Mouse (Mus musculus) neural tube, embryonic 12.5 days (tissue): ENCODE measurements around the gene Arf4. TPM values are rescaled to one million over a fixed set of nuclear protein-coding genes. Genes with fewer than 3 reads are reported as not detected.

Experiments used
- ATAC-seq: fragments of 200-750 bp; cut with Nextera tagmentation; 2 replicates; pipeline ENCODE4 v1.8.0; 2017; ENCODE audit warnings: low read depth, mild to moderate bottlenecking, moderate TSS enrichment, moderate library complexity; ENCODE audit not compliant: low FRiP score
- H3K27ac ChIP-seq: fragments of 300-500 bp; sonication (generic); 2 replicates; pipeline ENCODE4 v1.5.1; 2016
- H3K27me3 ChIP-seq: fragments of 300-500 bp; sonication (generic); replicated peaks from 2 replicates; pipeline ENCODE4 v1.6.1; 2016; ENCODE audit warnings: mild to moderate bottlenecking
- H3K36me3 ChIP-seq: fragments of 300-500 bp; sonication (generic); 2 replicates; pipeline ENCODE4 v1.6.1; 2016; ENCODE audit warnings: mild to moderate bottlenecking
- H3K4me1 ChIP-seq: fragments of 300-500 bp; sonication (generic); 2 replicates; pipeline ENCODE4 v1.6.1; 2016
- H3K4me2 ChIP-seq: fragments of 300-500 bp; sonication (generic); replicated peaks from 2 replicates; pipeline ENCODE4 v1.6.1; 2016; ENCODE audit warnings: mild to moderate bottlenecking
- H3K4me3 ChIP-seq: fragments of 300-500 bp; sonication (generic); 2 replicates; pipeline ENCODE4 v1.5.1; 2016
- H3K9ac ChIP-seq: fragments of 300-500 bp; sonication (generic); 2 replicates; pipeline ENCODE4 v1.6.1; 2016; ENCODE audit warnings: mild to moderate bottlenecking
- H3K9me3 ChIP-seq: fragments of 300-500 bp; sonication (generic); 2 replicates; pipeline ENCODE4 v1.6.1; 2016; ENCODE audit warnings: mild to moderate bottlenecking
- WGBS: fragments of 180-500 bp; shearing (Covaris S2); methylation state at CpG from one replicate; pipeline ENCODE4 v1.1.7; 2016; 5-methylcytosine and 5-hydroxymethylcytosine counted together
- polyA plus RNA-seq: library from polyadenylated mRNA; unstranded; fragments of >200 nt; fragmentation: Nextera tagmentation; extraction: Ambion mirVana; gene quantifications from 2 replicates; pipeline ENCODE4 v1.2.1, GENCODE M21; 2016

Arf4 gene
- polyA plus RNA-seq, 1 experiment from 2014 or later: 596 TPM

- H3K4me1 ChIP-seq: peaks cover 14% of the 10 kb centered on the region
- H3K4me3 ChIP-seq: peak overlapping the region; percentile 78
- H3K36me3 ChIP-seq: no peaks in the 10 kb centered on the region
- H3K9ac ChIP-seq: peak overlapping the region; percentile 90
- under 1% methylated on average over 16 of the region's 16 CpGs for WGBS
- no peaks in the 10 kb centered on the region for H3K9me3 ChIP-seq
- H3K27me3 ChIP-seq: no peaks in the 10 kb centered on the region
- peak; percentile 45 for ATAC-seq
- H3K27ac ChIP-seq: peak overlapping the region; percentile 94
- peak overlapping the region; percentile 83 for H3K4me2 ChIP-seq
Observed at GRCm38 (mm10) chr14:26638708-26639084, 822 bp downstream of the Arf4 start.

- 2% methylated on average over 11 of the region's 11 CpGs for WGBS
Observed at GRCm38 (mm10) chr14:26639251-26639650, 1.4 kb downstream of the Arf4 start.

GRCm38 (mm10) chr14:26639961-26640360, 2.1 kb downstream of the Arf4 start:
- ATAC-seq: no peak
- Histone ChIP-seq H3K27ac (no peak overlapping the region), H3K9ac (peak overlapping the region; percentile 90), H3K4me3 (peak overlapping the region; percentile 78), H3K36me3 (no peaks in the 10 kb centered on the region), H3K4me2 (peak overlapping the region; percentile 83), H3K4me1 (peaks cover 14% of the 10 kb centered on the region), H3K27me3 (no peaks in the 10 kb centered on the region), H3K9me3 (no peaks in the 10 kb centered on the region)
- WGBS: 56% methylated on average over 2 of the region's 2 CpGs

More at GRCm38 (mm10) chr14:26639251-26639650, 1.4 kb downstream of the Arf4 start:
- H3K27me3 ChIP-seq: no peaks in the 10 kb centered on the region
- H3K9ac ChIP-seq: peak overlapping the region; percentile 90
- H3K4me1 ChIP-seq: peaks cover 14% of the 10 kb centered on the region
- H3K27ac ChIP-seq: 0 out of 2 replicates have a peak overlapping the region, but pooled peaks have one; percentile 10
- H3K36me3 ChIP-seq: no peaks in the 10 kb centered on the region
- H3K4me3 ChIP-seq: peak overlapping the region; percentile 78
- H3K4me2 ChIP-seq: peak overlapping the region; percentile 83
- no peak for ATAC-seq
- no peaks in the 10 kb centered on the region for H3K9me3 ChIP-seq

DNA sequence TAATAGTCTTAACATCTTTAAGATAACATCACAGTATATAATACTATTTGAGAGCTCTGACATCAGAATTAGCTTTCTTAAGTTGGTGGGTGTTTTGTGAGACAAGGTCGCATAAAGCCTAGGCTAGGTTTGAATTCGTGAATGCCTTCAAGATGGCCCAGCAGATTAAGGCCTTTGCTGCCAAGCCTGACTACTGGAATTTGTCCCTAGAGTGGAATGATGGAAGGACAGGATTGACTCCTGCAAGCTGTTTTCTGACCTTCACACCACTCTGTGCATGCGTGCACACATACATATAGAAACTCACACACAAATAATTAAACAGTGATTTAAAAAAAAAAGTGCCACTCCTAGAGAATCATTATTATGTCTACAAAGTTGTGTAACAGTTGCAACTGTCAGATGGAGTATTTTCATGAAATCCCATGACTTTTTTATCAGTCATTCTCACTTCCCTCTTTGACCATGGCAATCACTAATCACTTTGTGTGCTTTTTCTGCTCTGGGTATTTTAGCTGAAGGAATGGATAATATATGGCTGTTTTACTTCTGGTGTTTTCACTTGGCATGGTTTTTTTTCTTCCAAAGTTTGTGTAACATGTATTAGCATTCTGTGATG, 5.2 kb downstream of the Arf4 start:
- H3K36me3 ChIP-seq: peaks cover 7% of the 10 kb centered on the region
- H3K4me2 ChIP-seq: no peak overlapping the region
- peaks cover 19% of the 10 kb centered on the region for H3K4me1 ChIP-seq
- no peak overlapping the region for H3K9ac ChIP-seq
- WGBS: 84% methylated on average over 3 of the region's 3 CpGs
- H3K27me3 ChIP-seq: no peaks in the 10 kb centered on the region
- H3K27ac ChIP-seq: no peak overlapping the region
- ATAC-seq: no peak
- H3K9me3 ChIP-seq: no peaks in the 10 kb centered on the region
- no peak overlapping the region for H3K4me3 ChIP-seq

DNA sequence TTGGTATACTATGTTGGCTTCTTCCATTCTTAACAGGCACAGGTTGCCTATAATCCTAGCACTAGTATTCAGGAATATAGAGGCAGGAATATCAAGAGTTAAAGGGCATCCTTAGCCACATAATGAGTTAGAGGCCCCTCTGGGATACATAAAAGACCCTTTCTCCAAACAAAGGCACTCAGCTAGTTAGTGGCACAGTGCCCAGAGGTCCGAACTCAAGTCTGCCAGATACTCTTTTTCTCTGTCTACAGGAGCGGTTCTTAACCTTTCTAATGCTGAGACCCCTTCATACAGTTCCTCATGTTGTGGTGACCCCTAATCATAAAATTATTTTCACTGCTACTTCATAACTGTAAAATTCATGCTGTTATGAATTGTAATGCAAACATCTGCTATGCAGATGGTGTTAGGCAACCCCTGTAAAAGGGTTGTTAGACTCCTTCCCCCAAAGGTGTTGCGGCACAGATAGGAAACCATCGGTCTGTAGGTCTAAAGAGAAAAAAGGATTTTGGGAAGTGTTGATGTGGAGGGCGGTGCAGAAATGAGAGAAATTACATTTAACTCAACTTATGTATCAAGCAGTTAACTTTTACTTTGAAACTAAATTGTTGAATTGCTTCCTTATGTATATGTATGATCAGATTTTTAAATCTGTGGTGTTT, 8.2 kb downstream of the Arf4 start:
- H3K27ac ChIP-seq: no peak overlapping the region
- ATAC-seq: 0 out of 2 replicates have a peak, but pooled peaks have one; percentile 33
- H3K4me3 ChIP-seq: no peak overlapping the region
- peaks cover 8% of the 10 kb centered on the region for H3K4me1 ChIP-seq
- H3K27me3 ChIP-seq: no peaks in the 10 kb centered on the region
- H3K9ac ChIP-seq: no peak overlapping the region
- 54% methylated on average over 5 of the region's 5 CpGs for WGBS
- peak overlapping the region; percentile 27 for H3K4me2 ChIP-seq
- no peaks in the 10 kb centered on the region for H3K9me3 ChIP-seq
- peaks cover 11% of the 10 kb centered on the region for H3K36me3 ChIP-seq

GRCm38 (mm10) chr14:26647811-26648210, 9.9 kb downstream of the Arf4 start:
- peaks cover 12% of the 10 kb centered on the region for H3K36me3 ChIP-seq
- H3K27me3 ChIP-seq: no peaks in the 10 kb centered on the region
- H3K4me2 ChIP-seq: no peak overlapping the region
- peaks cover 8% of the 10 kb centered on the region for H3K4me1 ChIP-seq
- no peak overlapping the region for H3K27ac ChIP-seq
- no peak overlapping the region for H3K9ac ChIP-seq
- H3K9me3 ChIP-seq: no peaks in the 10 kb centered on the region
- no peak for ATAC-seq
- no peak overlapping the region for H3K4me3 ChIP-seq
- WGBS: 79% methylated on average over 2 of the region's 2 CpGs

GRCm38 (mm10) chr14:26651901-26652300, 14.0 kb downstream of the Arf4 start:
- no peaks in the 10 kb centered on the region for H3K27me3 ChIP-seq
- no peaks in the 10 kb centered on the region for H3K4me1 ChIP-seq
- no peak overlapping the region for H3K4me3 ChIP-seq
- ATAC-seq: no peak
- H3K4me2 ChIP-seq: no peak overlapping the region
- no peaks in the 10 kb centered on the region for H3K9me3 ChIP-seq
- no peak overlapping the region for H3K27ac ChIP-seq
- no peak overlapping the region for H3K9ac ChIP-seq
- peaks cover 41% of the 10 kb centered on the region for H3K36me3 ChIP-seq

DNA sequence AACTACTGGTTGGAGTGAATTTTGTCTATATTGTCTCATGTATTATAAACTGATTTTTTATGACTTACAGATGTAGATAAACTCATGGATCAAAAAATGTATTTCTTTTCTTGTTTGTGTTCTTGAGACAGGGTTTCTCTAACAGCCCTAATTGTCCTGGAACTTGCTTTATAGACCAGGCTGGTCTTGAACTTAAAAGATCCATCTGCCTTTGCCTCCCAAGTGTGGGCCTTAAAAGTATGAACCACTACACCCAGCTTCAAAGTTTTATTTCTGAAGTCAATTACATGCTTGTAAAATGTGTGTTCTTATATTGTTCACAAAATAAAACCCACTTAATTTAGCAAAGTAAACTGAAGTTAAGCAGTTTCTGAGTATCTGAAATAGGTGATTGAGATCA, 20.3 kb downstream of the Arf4 start:
- Histone ChIP-seq H3K36me3 (peaks cover 31% of the 10 kb centered on the region), H3K9me3 (no peaks in the 10 kb centered on the region), H3K4me2 (no peak overlapping the region), H3K4me1 (no peaks in the 10 kb centered on the region), H3K4me3 (no peak overlapping the region), H3K27ac (no peak overlapping the region), H3K9ac (no peak overlapping the region), H3K27me3 (no peaks in the 10 kb centered on the region)
- ATAC-seq: no peak

DNA sequence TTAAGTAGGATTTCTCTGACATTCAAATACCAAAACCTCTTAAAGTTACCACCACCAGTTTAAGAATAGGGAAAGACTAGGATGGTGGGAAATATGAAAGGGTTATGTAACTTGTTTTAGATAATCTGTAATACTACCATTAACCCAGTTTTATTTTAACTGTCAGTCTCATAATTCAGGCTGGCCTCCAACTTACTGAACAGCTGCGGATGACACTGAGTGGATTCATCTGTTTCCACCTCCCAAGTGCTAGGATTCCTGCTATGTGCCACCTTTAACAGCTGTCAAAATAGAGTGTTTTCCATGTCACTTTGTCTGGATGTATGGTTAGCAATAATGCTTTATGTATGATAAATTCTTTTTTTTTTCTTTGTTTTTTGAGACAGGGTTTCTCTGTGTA, 22.4 kb downstream of the Arf4 start:
- Histone ChIP-seq H3K36me3 (peaks cover 25% of the 10 kb centered on the region), H3K9ac (no peak overlapping the region), H3K27me3 (no peaks in the 10 kb centered on the region), H3K9me3 (no peaks in the 10 kb centered on the region), H3K4me2 (no peak overlapping the region), H3K4me1 (no peaks in the 10 kb centered on the region), H3K27ac (no peak overlapping the region), H3K4me3 (no peak overlapping the region)
- 93% methylated on average over 1 of the region's 1 CpGs for WGBS
- ATAC-seq: no peak

DNA sequence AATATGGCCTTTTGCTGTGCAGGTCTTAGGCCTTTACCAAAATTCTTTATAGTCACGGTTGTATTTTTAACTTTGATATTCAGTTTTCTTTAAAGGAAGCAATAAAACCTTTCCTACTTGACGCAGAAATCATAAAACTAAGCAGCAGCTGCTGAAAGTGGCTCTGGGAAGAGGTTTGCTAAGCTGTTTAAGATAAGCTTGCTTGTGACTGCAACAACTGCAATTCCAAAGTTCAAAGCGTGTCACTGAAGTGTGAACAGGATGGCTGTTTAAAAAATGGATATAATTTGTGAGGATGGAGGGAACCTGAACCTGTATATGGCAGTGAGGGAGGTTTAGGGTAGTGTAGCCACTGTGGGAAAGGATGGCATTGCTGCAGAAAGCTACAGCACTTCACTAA, 24.1 kb downstream of the Arf4 start:
- H3K27ac ChIP-seq: no peak overlapping the region
- H3K4me3 ChIP-seq: no peak overlapping the region
- H3K9ac ChIP-seq: no peak overlapping the region
- no peak overlapping the region for H3K4me2 ChIP-seq
- no peaks in the 10 kb centered on the region for H3K9me3 ChIP-seq
- WGBS: 83% methylated on average over 3 of the region's 3 CpGs
- no peak for ATAC-seq
- no peaks in the 10 kb centered on the region for H3K27me3 ChIP-seq
- peaks cover 23% of the 10 kb centered on the region for H3K36me3 ChIP-seq
- H3K4me1 ChIP-seq: peaks cover 4% of the 10 kb centered on the region

DNA sequence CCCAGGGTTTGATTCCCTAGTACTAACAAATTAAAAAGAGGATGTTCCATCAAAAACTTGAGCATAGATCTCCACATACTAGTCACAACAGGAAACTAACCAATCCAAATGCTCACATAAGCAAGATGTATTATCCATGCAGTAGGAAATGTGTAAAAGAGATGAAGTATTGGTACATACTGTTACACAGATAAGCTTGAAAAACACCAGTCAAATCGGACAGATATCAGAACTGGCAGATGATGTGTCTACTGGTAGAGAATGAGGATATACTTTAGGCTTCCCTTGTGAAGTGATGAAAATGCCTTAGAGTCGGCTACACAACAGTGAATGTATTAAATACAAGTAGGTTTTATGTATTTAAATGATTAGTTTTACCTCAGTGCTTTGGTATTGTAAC, 24.6 kb downstream of the Arf4 start:
- H3K9ac ChIP-seq: no peak overlapping the region
- no peaks in the 10 kb centered on the region for H3K9me3 ChIP-seq
- no peaks in the 10 kb centered on the region for H3K27me3 ChIP-seq
- no peak for ATAC-seq
- no peak overlapping the region for H3K27ac ChIP-seq
- WGBS: 84% methylated on average over 2 of the region's 2 CpGs
- peaks cover 8% of the 10 kb centered on the region for H3K4me1 ChIP-seq
- peaks cover 23% of the 10 kb centered on the region for H3K36me3 ChIP-seq
- H3K4me2 ChIP-seq: no peak overlapping the region
- no peak overlapping the region for H3K4me3 ChIP-seq

DNA sequence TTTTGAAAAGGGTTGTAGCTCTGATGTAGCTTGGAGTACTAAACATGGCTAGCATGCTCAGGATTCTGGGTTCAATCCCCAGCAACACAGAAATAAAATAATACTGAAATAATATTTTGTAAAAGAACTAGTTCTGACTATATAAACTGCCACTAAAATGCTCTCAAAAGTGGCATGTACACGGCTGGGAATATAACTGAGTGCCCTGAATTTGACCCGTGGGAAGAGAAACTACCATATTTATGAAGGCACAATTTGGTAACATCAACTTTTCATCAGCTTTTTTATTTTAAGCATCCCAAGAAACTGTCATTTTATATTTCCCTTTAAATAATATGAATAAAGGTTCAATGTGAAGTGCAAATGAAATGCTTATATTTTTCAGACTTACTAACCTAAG, 26.0 kb downstream of the Arf4 start:
- Histone ChIP-seq H3K4me1 (peaks cover 21% of the 10 kb centered on the region), H3K4me2 (no peak overlapping the region), H3K27me3 (no peaks in the 10 kb centered on the region), H3K36me3 (peaks cover 23% of the 10 kb centered on the region), H3K9me3 (no peaks in the 10 kb centered on the region), H3K9ac (no peak overlapping the region), H3K27ac (no peak overlapping the region), H3K4me3 (no peak overlapping the region)
- no peak for ATAC-seq
- 91% methylated on average over 2 of the region's 2 CpGs for WGBS

DNA sequence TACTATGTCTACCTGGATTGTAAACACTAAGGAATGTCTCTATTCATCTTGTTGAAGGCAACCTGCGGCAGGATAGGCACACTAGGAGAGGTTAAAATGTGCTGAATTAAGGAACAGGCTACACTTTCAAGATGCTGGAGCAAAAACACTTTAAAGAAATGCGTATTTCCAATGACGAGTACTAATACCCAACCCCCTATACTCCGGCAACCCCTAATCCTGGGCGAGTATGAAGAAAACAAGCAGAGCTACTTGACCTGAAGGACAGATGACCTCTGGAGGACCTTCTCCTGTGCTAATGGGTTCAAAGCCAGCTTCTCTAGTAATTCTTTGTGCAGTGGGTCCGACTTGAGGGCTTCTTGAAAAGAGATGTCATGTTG, 30.1 kb downstream of the Arf4 start:
- 27% methylated on average over 6 of the region's 6 CpGs for WGBS
- no peak overlapping the region for H3K27ac ChIP-seq
- peak overlapping the region; percentile 97 for H3K4me3 ChIP-seq
- no peaks in the 10 kb centered on the region for H3K27me3 ChIP-seq
- H3K9ac ChIP-seq: peak overlapping the region; percentile 87
- H3K4me1 ChIP-seq: peaks cover 26% of the 10 kb centered on the region
- ATAC-seq: no peak
- H3K36me3 ChIP-seq: peaks cover 17% of the 10 kb centered on the region
- H3K9me3 ChIP-seq: no peaks in the 10 kb centered on the region
- peak overlapping the region; percentile 100 for H3K4me2 ChIP-seq
